Mouse (Mus musculus) layer of hippocampus, adult 18-20 months (tissue): ENCODE data around the gene Notum. TPM values are rescaled to one million over a fixed set of nuclear protein-coding genes. Genes with fewer than 3 reads are reported as not detected.
A peak's percentile ranks its signal among the peaks of the same experiment; 100 is the strongest.

Source experiments
- DNase-seq, 2 experiments: peaks; one replicate each; pipeline ENCODE4 v3.0.0; 2022; ENCODE audit warnings: low spot score in 2 of 2
- long read RNA-seq: library from polyadenylated mRNA; stranded (forward); transcript quantifications from one replicate; pipeline ENCODE4 v2.0.0, GENCODE M21; 2021
- total RNA-seq, 2 experiments: library from RNA; stranded (reverse); gene quantifications; 2 replicates each; pipeline ENCODE4 v1.2.3; 2021

The Notum gene
- total RNA-seq: 1 to 10 TPM; 2.6 to 5.5 TPM
- long read RNA-seq, partial matches to known transcripts: 0 of 1 reads
- long read RNA-seq, other reads (novel, unspliced or antisense): 1 of 1 reads

- no peak for DNase-seq
These were observed at the start of gene Notum for GRCm38 (mm10) chr11:120661076-120661460. Gene Notum (minus strand): TSS chr11:120661175.

- DNase-seq: no peak
These were observed 49.7 kb upstream of the Notum start for GRCm38 (mm10) chr11:120710672-120711071.

- no peak for DNase-seq
These were observed 48.6 kb upstream of the Notum start for GRCm38 (mm10) chr11:120709551-120709950.

GRCm38 (mm10) chr11:120707969-120708368 lies 47.0 kb upstream of the Notum start:
- DNase-seq: no peak

GRCm38 (mm10) chr11:120707225-120707624 lies 46.2 kb upstream of the Notum start:
- DNase-seq: no peak

GRCm38 (mm10) chr11:120706120-120706519 lies 45.1 kb upstream of the Notum start:
- DNase-seq: no peak

- no peak for DNase-seq
These were observed 43.7 kb upstream of the Notum start for GRCm38 (mm10) chr11:120704486-120705325.

GRCm38 (mm10) chr11:120703696-120704454 lies 42.9 kb upstream of the Notum start:
- DNase-seq: no peak

GRCm38 (mm10) chr11:120697741-120698140 lies 36.8 kb upstream of the Notum start:
- DNase-seq: no peak

- no peak for DNase-seq
These were observed 35.6 kb upstream of the Notum start for GRCm38 (mm10) chr11:120696568-120696967.

GRCm38 (mm10) chr11:120695641-120696040 lies 34.7 kb upstream of the Notum start:
- DNase-seq: no peak

GRCm38 (mm10) chr11:120695184-120695583 lies 34.2 kb upstream of the Notum start:
- DNase-seq: no peak

- DNase-seq: no peak
These were observed 32.5 kb upstream of the Notum start for GRCm38 (mm10) chr11:120693461-120693860.

- DNase-seq: peak in 1 of 2 experiments; percentile 60
These were observed 31.6 kb upstream of the Notum start for GRCm38 (mm10) chr11:120692471-120693011.

- DNase-seq: no peak
These were observed 28.4 kb upstream of the Notum start for GRCm38 (mm10) chr11:120689365-120689764.

GRCm38 (mm10) chr11:120686650-120687272 lies 25.8 kb upstream of the Notum start:
- DNase-seq: no peak

GRCm38 (mm10) chr11:120684660-120685059 lies 23.7 kb upstream of the Notum start:
- no peak for DNase-seq

- DNase-seq: no peak
These were observed 23.1 kb upstream of the Notum start for GRCm38 (mm10) chr11:120684086-120684485.

- no peak for DNase-seq
These were observed 22.6 kb upstream of the Notum start for GRCm38 (mm10) chr11:120683536-120683935.

GRCm38 (mm10) chr11:120682683-120683082 lies 21.7 kb upstream of the Notum start:
- no peak for DNase-seq

GRCm38 (mm10) chr11:120679909-120680308 lies 18.9 kb upstream of the Notum start:
- DNase-seq: no peak
